Mouse (Mus musculus): ENCODE results near the gene Serpinb9c.
"Not testable (repeated sequence)": the region's sequence is repeated elsewhere in the genome, so short reads cannot be mapped to it uniquely, and the experiment has no call there.

Serpinb9c gene

DNA sequence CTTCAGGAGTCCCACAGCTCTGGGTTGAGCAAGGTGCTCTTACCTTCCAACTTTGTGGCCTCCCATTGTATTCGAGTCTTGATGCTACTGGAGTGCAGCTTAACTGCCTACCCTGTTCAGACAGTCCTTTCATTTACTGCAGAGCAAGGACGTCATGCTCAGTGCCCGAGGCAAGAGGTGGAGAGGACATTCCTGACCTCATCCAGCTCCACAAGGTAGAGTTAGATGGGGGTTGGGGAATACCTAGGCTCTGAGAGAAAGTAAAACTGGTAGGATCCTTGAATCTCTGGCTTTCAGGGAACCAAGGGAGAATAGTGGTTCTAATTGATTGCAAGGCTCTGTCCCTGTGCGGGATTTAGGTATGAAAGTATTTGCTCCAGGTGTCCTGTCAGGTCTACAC is at the start of gene Serpinb9c:
Serpinb9c (minus strand) TSS at position 101 of the 400 bp plus-strand sequence.
- DNase-seq: no peak

- DNase-seq: no peak
These were observed 40.2 kb upstream of the Serpinb9c start for GRCm38 (mm10) chr13:33199740-33200139.

DNA sequence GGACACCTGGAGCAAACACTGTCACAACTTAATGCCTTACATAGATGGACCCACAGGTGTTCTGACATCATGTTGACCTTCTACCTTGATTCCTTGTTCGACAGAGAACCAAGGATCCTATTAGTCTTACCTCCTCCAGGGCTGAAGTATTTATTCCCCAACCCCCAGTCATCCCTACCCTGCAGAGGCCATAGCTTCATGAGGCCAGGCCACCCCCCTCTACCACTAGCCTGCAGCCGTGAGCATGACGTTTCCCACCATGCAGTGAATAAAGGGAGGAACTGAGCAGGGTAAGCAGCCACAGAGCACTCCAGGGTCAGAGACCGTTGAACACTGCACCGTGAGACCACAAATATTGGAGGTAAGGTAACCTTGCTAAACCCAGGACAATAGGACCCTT is 33.1 kb upstream of the Serpinb9c start, which contains the start of gene Serpinb9d:
Serpinb9d (plus strand) TSS at position 301 of the 400 bp plus-strand sequence.
- no peak for DNase-seq

DNA sequence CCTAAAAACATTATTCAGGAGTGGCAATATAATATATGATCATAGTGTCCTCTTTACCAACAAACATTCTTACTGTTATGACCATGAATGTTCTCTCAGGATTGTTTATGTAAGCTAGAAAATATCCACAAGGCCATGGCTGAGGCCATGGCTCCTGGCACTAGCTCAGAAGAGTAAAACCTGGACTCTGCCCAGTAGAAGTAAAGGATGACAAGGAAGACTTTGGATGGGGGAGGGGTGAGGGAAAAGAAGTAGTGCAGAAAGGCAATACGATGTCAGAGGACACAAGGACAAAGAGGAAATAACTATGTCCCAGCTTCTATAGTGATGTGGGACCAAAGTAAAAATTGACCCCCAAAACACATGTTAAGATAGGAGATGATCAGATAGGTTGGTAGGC is 30.9 kb upstream of the Serpinb9c start:
- not testable (repeated sequence) for DNase-seq

DNA sequence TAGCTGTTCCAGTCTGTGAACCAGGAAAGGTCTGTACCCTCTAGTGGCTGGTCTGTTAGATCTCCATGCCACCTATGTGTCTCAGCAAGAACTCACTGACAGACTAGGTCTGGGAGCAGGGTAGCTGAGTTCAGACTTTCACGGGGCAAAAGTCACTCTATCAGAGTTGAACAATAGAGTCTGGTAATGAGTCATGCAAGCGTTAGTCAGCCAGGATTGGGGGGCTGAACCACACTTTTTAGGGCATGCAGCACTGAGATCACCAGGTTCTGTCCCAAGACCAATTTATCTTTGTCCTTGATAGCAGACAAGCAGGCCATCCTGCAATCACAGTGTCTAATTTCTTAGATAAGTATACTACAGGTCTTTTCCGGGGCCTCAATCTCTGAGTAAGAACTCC is 18.1 kb downstream of the Serpinb9c start:
- DNase-seq: no peak

GRCm38 (mm10) chr13:33137717-33138116 is 21.8 kb downstream of the Serpinb9c start:
- no peak for DNase-seq

GRCm38 (mm10) chr13:33113054-33113453 is 46.5 kb downstream of the Serpinb9c start:
- DNase-seq: no peak

DNA sequence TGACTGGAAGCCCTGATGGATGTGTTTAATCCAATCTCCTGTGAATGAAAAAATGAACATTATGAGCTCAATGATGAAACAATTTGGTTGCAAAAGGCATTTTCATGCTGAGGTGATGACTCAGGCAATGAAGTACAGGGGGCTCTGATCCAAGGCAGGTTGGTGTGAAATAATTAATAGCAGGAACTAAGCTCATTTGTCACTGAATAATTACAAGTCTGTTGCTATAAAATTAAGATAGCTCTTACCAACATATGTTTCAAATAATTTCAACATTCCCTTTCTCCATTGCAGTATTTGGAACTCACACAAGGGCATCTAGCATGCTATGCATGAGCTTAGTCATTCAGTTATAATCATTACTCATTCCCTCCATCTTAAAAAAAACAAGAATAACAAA is 53.9 kb downstream of the Serpinb9c start:
- no peak for DNase-seq
